Mouse (Mus musculus) limb, embryonic 14.5 days (tissue): ENCODE data around the gene Il13. TPM values are rescaled to one million over a fixed set of nuclear protein-coding genes. Genes with fewer than 3 reads are reported as not detected.

Experiments
- ATAC-seq: fragments of 200-750 bp; cut with Nextera tagmentation; 2 replicates; pipeline ENCODE4 v1.8.0; 2017; ENCODE audit warnings: low read depth, moderate number of reproducible peaks, moderate TSS enrichment; ENCODE audit not compliant: low FRiP score
- DNase-seq: peaks from one replicate; pipeline ENCODE4 v3.0.0-alpha.2; 2015; ENCODE audit warnings: low spot score
- H3K27ac ChIP-seq: fragments of 300-500 bp; sonication (generic); replicated peaks from 2 replicates; pipeline ENCODE4 v1.5.1; 2014; ENCODE audit warnings: low read depth, mild to moderate bottlenecking, low read length, moderate library complexity, mixed read lengths
- H3K27me3 ChIP-seq: fragments of 300-500 bp; sonication (generic); 2 replicates; pipeline ENCODE4 v1.6.1; 2014; ENCODE audit warnings: low read length, mixed read lengths; ENCODE audit not compliant: control insufficient read depth, insufficient read depth
- H3K36me3 ChIP-seq: fragments of 300-500 bp; sonication (generic); 2 replicates; pipeline ENCODE4 v1.6.1; 2014; ENCODE audit warnings: mild to moderate bottlenecking, low read length, moderate library complexity, mixed read lengths; ENCODE audit not compliant: control insufficient read depth, insufficient read depth
- H3K4me1 ChIP-seq: fragments of 300-500 bp; sonication (generic); 2 replicates; pipeline ENCODE4 v1.6.1; 2014; ENCODE audit warnings: antibody characterized with exemption, low read length, mixed read lengths; ENCODE audit not compliant: control insufficient read depth, insufficient read depth
- H3K4me2 ChIP-seq: fragments of 300-500 bp; sonication (generic); replicated peaks from 2 replicates; pipeline ENCODE4 v1.6.1; 2014; ENCODE audit warnings: low read depth, mild to moderate bottlenecking, low read length, moderate library complexity; ENCODE audit not compliant: severe bottlenecking
- H3K4me3 ChIP-seq: fragments of 300-500 bp; sonication (generic); replicated peaks from 2 replicates; pipeline ENCODE4 v1.5.1; 2014; ENCODE audit warnings: low read length
- H3K9ac ChIP-seq: fragments of 300-500 bp; sonication (generic); 2 replicates; pipeline ENCODE4 v1.6.1; 2014; ENCODE audit warnings: mild to moderate bottlenecking, low read depth, low read length, moderate library complexity; ENCODE audit not compliant: severe bottlenecking
- H3K9me3 ChIP-seq: fragments of 300-500 bp; sonication (generic); 2 replicates; pipeline ENCODE4 v1.6.1; 2016; ENCODE audit warnings: low read length; ENCODE audit not compliant: control insufficient read depth
- POLR2A ChIP-seq: fragments of 200-500 bp; IDR thresholded peaks from 2 replicates; pipeline ENCODE4 v1.8.0; 2012; ENCODE audit warnings: inconsistent platforms, mild to moderate bottlenecking, moderate library complexity, borderline replicate concordance; ENCODE audit not compliant: insufficient read depth, insufficient read length; ENCODE audit errors: extremely low read depth
- WGBS: fragments of 180-500 bp; shearing (Covaris S2); extraction: QIAGEN DNeasy Blood & Tissue Kit; methylation state at CpG from one replicate; pipeline ENCODE4 v1.1.7; 2014; 5-methylcytosine and 5-hydroxymethylcytosine counted together
- polyA plus RNA-seq, 2 experiments: library from polyadenylated mRNA; depleted of rRNA in 1 of 2; stranded (reverse) in 1 of 2; unstranded in 1 of 2; fragments of >200 nt; fragmentation: Nextera tagmentation in 1 of 2; extraction: Ambion mirVana in 1 of 2; gene quantifications; 2 replicates each; pipeline versions ENCODE4 v1.2.1 to v1.2.3; 2012 to 2014

Il13 gene
- polyA plus RNA-seq, 2 experiments: 0.19 TPM; not detected in 1

GRCm38 (mm10) chr11:53664091-53664490, 29.6 kb upstream of the Il13 start:
- H3K4me1 ChIP-seq: no peaks in the 10 kb centered on the region
- no peak for TF ChIP-seq POLR2A
- DNase-seq (no peak), ATAC-seq (no peak)
- H3K36me3 ChIP-seq: peaks cover 33% of the 10 kb centered on the region
- WGBS: 85% methylated on average over 5 of the region's 5 CpGs
- no peaks in the 10 kb centered on the region for H3K27me3 ChIP-seq
- H3K9me3 ChIP-seq: no peaks in the 10 kb centered on the region
- H3K27ac ChIP-seq: no peak overlapping the region
- H3K9ac ChIP-seq: no peak overlapping the region
- H3K4me3 ChIP-seq: no peak overlapping the region
- H3K4me2 ChIP-seq: no peak overlapping the region

DNA sequence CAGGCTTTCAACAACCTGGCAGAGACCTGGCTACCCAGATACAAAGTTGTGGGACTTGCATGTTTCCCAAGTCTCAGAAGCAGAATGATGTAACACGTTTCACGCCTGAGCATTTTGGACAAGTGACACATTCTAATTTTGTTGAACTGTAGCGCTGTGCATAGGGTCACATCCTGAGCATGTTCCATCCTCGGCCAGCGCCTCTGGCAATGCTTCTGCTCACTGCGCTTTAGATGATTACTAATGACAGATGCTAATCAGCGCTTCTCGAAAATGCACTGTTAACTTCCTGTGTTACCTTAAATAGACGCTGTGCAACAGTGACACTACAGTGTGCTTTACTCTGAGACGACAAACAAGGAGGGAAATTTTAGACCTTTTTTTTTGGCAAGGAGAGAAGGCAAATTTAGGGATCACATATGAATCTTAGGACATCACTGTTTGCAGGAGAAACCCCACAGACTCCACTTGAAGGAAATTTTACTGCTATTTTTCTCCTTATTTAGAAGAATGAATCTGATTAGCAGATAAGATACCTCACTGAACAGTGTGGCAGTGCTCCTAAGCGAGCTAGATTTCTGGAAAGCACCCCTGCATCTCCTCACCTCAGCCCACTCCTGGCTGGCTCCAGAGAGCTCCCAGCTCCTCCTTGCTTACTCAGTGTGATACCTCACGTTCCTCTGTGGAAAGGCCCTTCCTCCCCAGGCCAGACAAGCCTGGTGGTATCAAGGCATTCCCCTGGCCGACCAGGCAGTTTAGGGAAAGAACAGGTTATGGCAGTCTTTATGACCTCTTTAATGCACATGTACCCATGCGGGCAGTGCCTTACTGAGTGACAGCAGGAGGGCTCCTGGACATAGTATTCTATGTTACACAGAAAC, 28.5 kb upstream of the Il13 start:
- no peaks in the 10 kb centered on the region for H3K4me1 ChIP-seq
- H3K36me3 ChIP-seq: peaks cover 27% of the 10 kb centered on the region
- H3K27ac ChIP-seq: no peak overlapping the region
- H3K9me3 ChIP-seq: no peaks in the 10 kb centered on the region
- H3K4me3 ChIP-seq: no peak overlapping the region
- 68% methylated on average over 14 of the region's 14 CpGs for WGBS
- H3K9ac ChIP-seq: no peak overlapping the region
- ATAC-seq (no peak), DNase-seq (no peak)
- TF ChIP-seq POLR2A: no peak
- no peak overlapping the region for H3K4me2 ChIP-seq
- no peaks in the 10 kb centered on the region for H3K27me3 ChIP-seq

- no peak overlapping the region for H3K9ac ChIP-seq
- DNase-seq: no peak
- 79% methylated on average over 6 of the region's 6 CpGs for WGBS
- H3K9me3 ChIP-seq: no peaks in the 10 kb centered on the region
- H3K36me3 ChIP-seq: peaks cover 19% of the 10 kb centered on the region
- H3K4me1 ChIP-seq: no peaks in the 10 kb centered on the region
- no peak for TF ChIP-seq POLR2A
- H3K4me2 ChIP-seq: no peak overlapping the region
- no peak overlapping the region for H3K4me3 ChIP-seq
- no peak for ATAC-seq
- no peaks in the 10 kb centered on the region for H3K27me3 ChIP-seq
- H3K27ac ChIP-seq: no peak overlapping the region
Observed at GRCm38 (mm10) chr11:53657828-53658227, 23.3 kb upstream of the Il13 start.

DNA sequence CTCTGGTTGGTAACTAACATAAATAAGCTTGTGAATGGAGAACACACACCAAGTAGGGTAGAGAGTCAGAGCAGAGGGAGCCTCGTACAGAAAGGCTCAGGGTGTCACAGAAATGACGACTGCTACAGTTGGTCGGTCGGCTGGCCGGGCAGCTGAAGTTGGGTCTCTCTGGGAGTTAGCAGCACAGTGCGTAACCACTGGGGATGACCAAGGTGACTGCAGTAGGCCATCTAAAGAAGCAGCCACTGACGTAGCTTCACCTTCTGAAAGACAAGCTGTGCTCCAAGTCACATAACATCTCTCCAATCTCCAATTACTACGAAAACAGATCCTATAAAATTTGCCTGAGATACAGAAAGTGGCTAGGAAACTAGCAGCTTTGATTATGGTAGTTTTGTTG, 22.9 kb upstream of the Il13 start:
- Histone ChIP-seq H3K9ac (no peak overlapping the region), H3K4me3 (no peak overlapping the region), H3K9me3 (no peaks in the 10 kb centered on the region), H3K27me3 (no peaks in the 10 kb centered on the region), H3K27ac (no peak overlapping the region), H3K36me3 (peaks cover 22% of the 10 kb centered on the region), H3K4me2 (no peak overlapping the region), H3K4me1 (no peaks in the 10 kb centered on the region)
- no peak for DNase-seq
- no peak for TF ChIP-seq POLR2A
- no peak for ATAC-seq
- WGBS: 88% methylated on average over 8 of the region's 8 CpGs

DNA sequence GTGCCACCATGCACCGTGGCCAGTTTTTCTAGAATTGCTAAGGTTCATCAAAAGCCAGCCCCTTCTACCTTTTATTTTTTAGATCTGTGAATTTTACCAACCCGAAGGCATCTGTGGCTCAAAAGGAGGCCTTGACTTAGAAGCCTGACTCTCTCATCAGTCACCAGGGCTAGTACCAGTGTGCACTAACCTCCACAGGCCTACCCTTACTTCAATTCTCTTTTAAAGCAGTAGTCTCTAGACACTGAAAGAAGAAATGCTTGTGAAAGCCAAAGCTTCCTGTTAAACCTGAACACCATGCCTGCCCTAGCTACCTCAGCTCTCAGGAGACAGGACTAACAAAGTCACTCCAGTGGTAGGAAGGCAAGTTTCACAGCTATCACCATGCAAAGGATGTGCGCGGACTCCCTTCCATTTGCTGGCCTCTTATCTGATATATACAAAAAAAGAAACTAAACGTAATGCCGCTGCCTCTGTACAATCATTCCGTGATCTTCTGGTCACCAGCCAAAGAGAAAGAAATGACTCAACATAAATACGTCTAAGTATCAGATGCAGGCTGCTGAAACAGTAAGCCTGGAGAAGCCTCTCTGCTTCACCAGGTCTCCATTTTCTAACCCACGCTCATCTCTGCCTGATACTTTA, 22.2 kb upstream of the Il13 start:
- no peak for ATAC-seq
- Histone ChIP-seq H3K36me3 (peaks cover 29% of the 10 kb centered on the region), H3K4me2 (no peak overlapping the region), H3K27ac (no peak overlapping the region), H3K9me3 (no peaks in the 10 kb centered on the region), H3K4me3 (no peak overlapping the region), H3K27me3 (no peaks in the 10 kb centered on the region), H3K9ac (no peak overlapping the region), H3K4me1 (no peaks in the 10 kb centered on the region)
- no peak for TF ChIP-seq POLR2A
- DNase-seq: no peak
- WGBS: 91% methylated on average over 9 of the region's 9 CpGs
